Mouse (Mus musculus): Measurements from ENCODE around the gene Lsamp.

DNA sequence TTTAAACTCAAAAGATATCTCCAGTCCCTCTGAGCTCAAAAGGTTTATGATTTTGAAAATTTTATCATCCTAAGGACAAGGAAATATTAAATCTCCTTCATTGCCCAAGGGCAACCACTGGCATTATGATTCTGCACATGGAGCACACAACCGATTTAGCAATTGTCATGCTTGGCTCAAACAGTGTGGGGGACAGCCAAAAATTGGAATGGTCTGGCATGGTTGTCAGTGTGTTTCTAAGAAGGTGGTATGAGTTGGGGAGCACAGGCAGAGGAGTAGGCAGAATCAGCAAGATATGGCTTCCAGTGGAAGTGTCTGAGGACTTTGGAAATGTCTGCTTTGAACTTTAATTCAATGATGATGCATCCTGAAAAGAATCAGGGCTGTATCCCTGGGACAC is 1639.7 kb downstream of the Lsamp start:
- no peak for TF ChIP-seq CTCF (IDR thresholded peaks at IDR 0.05)
- no peak for TF ChIP-seq EP300 (IDR thresholded peaks at IDR 0.05)
